8 mouse cellular contexts compared by ENCODE assay signal in genomic region chr19:44407341-44408222, GRCm38 (mm10). TPM values are rescaled to one million over a fixed set of nuclear protein-coding genes. Genes with fewer than 3 reads are reported as not detected.
A peak's percentile ranks its signal among the peaks of the same experiment; 100 is the strongest.
DNase-seq lines count a peak whose midpoint lies in the region; ATAC-seq lines count a peak whose summit lies in the region.

Gene Scd1, minus strand, starts transcription at chr19:44407879.

- ATAC-seq in lung, embryonic 16.5 days (ENCODE audit: low read depth): peak; percentile 84
- ATAC-seq in activated CD4-positive, CD25-positive, alpha-beta regulatory T cell, adult 4 months: no peak

- peak; percentile 8 for DNase-seq in T-cell, adult 2 months (ENCODE audit: low spot score)
- DNase-seq in cerebellum, adult 9-11 months: peak; percentile 92
- peak; percentile 75 to 81 for DNase-seq in frontal cortex, adult 2 months (ENCODE audit: extremely low spot score in 1 of 2, low spot score in 1 of 2)
- DNase-seq in hindbrain, embryonic 10.5 days (ENCODE audit: low spot score): peak; percentile 85
- DNase-seq in layer of hippocampus, adult 9-11 months: peak; percentile 83
- DNase-seq in retina, adult 2 months (ENCODE audit: low read depth, low spot score): peak; percentile 34

- WGBS in hindbrain, embryonic 10.5 days: under 1% methylated on average over 35 of the region's 35 CpGs
- under 1% methylated on average over 34 of the region's 35 CpGs for WGBS in lung, embryonic 16.5 days

- H3K9ac ChIP-seq in lung, embryonic 16.5 days (ENCODE audit: low read length): peak within 1 kb of the TSS; percentile 59

- peak within 1 kb of the TSS; percentile 67 for H3K4me3 ChIP-seq in hindbrain, embryonic 10.5 days
- peak within 1 kb of the TSS; percentile 41 for H3K4me3 ChIP-seq in lung, embryonic 16.5 days (ENCODE audit: low read length)

- peak within 1 kb of the TSS; percentile 89 for H3K27ac ChIP-seq in hindbrain, embryonic 10.5 days
- H3K27ac ChIP-seq in lung, embryonic 16.5 days (ENCODE audit: low read length): peak within 1 kb of the TSS; percentile 31; the same call in 1 of the 2 replicates

- H3K36me3 ChIP-seq in hindbrain, embryonic 10.5 days: peaks cover 29% of the 10 kb centered on the region
- no peaks in the 10 kb centered on the region for H3K36me3 ChIP-seq in lung, embryonic 16.5 days (ENCODE audit: control insufficient read depth, insufficient read depth, low read length)

- H3K4me2 ChIP-seq in lung, embryonic 16.5 days (ENCODE audit: low read depth, low read length): peak within 1 kb of the TSS; percentile 59

- peaks cover 43% of the 10 kb centered on the region for H3K4me1 ChIP-seq in hindbrain, embryonic 10.5 days (replicated peaks)
- H3K4me1 ChIP-seq in lung, embryonic 16.5 days (replicated peaks; ENCODE audit: control insufficient read depth, insufficient read depth, low read length): peaks cover 10% of the 10 kb centered on the region

- H3K27me3 ChIP-seq in hindbrain, embryonic 10.5 days (ENCODE audit: insufficient read depth, poor library complexity, severe bottlenecking): peaks cover 20% of the 10 kb centered on the region; the same call in 1 of the 2 replicates
- peaks cover 2% of the 10 kb centered on the region; the same call in 1 of the 2 replicates for H3K27me3 ChIP-seq in lung, embryonic 16.5 days (ENCODE audit: control insufficient read depth, insufficient read depth, low read depth, low read length)

- H3K9me3 ChIP-seq in hindbrain, embryonic 10.5 days: no peaks in the 10 kb centered on the region
- H3K9me3 ChIP-seq in lung, embryonic 16.5 days (ENCODE audit: control insufficient read depth, low read length): no peaks in the 10 kb centered on the region

RNA-seq across cellular contexts. Expression of gene Scd1, which starts in this region (rescaled TPM):
- polyA plus RNA-seq in frontal cortex, adult 2 months (2012; rRNA removed): 111 and 161 TPM in 2 replicates
- polyA plus RNA-seq in hindbrain, embryonic 10.5 days (2016; fragmentation: Nextera tagmentation; extraction: Ambion mirVana): 10.9 and 16.4 TPM in 2 replicates
- 2.3 and 2.7 TPM in 2 replicates for polyA plus RNA-seq in lung, embryonic 16.5 days (2015; fragmentation: Nextera tagmentation; extraction: Ambion mirVana)
- polyA plus RNA-seq in activated CD4-positive, CD25-positive, alpha-beta regulatory T cell, adult 4 months (2017; shearing (Covaris generic)): 1 to 10 TPM in 1 of 2 experiments, not detected in 1; 3.2 TPM

Comparison
In these comparisons a context has a peak if more than half of its experiments do, and no peak if none do; other contexts are left out.
1. DNase-seq: peak in every context shown above with its lines; median percentile 92 in cerebellum, adult 9-11 months; 85 in hindbrain, embryonic 10.5 days; 83 in layer of hippocampus, adult 9-11 months; 78 in frontal cortex, adult 2 months; 34 in retina, adult 2 months; 8 in T-cell, adult 2 months.